Mouse (Mus musculus) embryo, embryonic 11.5 days (tissue): ENCODE results near the gene Pou6f1.
A peak's percentile ranks its signal among the peaks of the same experiment; 100 is the strongest.
"Not testable (repeated sequence)": the region's sequence is repeated elsewhere in the genome, so short reads cannot be mapped to it uniquely, and the experiment has no call there.

Experiments used
- DNase-seq: peaks from one replicate; pipeline ENCODE4 v3.0.0-alpha.2; 2012; ENCODE audit warnings: low read depth, low spot score

Gene Pou6f1

DNA sequence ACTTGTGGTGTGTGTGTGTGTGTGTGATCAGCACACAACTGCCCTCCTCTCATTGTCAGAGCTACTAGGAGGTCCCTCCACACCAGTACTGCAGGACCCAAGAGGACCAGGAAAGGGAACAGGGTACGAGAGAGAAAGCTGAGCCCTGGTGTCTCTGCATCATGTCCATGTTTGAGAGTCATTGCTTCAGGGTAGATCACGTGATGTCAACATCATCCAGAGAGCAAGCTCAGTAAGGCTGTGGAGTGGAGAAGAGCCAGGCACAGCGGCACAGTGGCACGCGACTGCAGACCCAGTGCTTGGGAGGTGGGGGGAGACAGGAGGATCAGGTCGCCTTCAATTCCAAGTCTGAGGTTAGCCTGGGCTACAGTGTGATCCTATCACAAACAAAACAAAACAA is 23.4 kb downstream of the Pou6f1 start:
- DNase-seq = no peak

DNA sequence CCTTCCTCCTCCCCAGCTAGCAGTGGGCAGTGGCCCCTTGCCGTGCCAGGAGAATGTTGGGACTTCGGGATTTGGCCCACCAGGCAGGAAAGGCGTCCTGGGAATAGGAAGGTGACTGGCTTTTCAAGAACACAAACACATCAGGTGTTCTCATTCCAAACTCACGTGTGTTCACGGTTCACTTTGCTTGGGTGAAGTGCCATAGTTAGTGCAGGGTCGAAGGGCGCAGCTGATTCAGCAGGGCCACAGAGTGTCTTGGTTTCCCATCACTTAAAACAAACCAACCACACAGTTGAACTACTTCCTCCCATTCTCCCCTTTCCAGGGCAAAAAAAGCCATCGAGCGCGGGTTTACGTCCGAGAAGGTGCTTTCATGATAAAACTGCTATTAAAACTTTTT is 24.4 kb downstream of the Pou6f1 start:
- DNase-seq = no peak

DNA sequence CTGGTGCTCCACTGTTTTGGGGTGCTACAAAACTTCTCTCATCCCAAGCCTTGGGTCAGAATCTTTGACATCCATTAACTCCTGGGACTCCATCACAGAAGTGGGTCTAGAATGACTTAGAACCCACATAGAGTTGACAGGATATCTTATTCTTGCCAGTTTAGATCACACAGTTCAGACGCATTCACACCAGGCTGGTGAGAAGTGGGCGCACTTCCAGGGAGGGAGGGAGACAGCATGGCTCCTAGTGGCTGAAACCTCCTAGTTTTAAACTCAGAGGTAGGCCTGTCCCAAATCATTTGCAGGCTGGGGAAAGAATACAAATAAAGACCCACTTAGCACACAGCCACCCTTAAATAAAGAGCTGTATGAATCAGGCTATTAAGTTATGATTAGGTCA is 25.4 kb downstream of the Pou6f1 start:
- no peak for DNase-seq

DNA sequence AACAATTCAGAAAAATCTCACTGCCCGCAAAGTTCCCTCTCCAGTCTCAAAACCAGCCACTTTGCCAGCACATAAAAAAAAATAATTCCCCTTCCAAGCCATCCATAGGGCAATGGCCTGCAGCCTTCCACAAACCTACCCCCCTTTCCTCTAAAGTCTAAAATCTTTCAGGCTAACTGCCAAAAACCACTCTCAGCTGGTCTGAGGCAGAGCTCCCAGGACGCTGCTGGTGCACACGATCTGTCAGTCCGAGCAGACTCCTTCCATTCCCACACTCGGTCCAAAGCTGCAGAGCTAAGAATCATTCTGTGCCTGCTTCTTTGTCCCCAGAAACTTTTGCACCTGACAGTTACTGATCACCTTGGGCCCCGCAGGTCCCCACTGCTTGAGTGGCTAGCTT is 25.8 kb downstream of the Pou6f1 start:
- no peak for DNase-seq

DNA sequence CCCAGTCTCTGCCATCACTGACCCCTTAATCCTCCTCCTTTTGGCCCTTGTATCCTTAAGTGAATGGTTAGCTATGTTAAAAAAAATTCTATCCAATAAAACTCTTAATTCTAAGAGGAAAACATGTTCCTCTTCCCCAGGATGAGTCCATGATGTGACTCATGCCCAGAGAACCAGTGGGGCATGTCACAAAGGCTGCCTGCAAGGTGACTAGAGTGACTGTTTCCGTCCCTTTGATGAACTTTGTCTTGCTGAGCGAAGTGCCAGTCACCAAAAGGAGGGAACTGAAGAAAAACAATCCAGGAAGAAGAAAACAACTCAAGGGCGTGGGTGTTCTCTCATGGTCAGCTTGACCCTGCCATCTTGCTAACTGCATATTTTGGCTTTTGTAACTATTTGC is 30.5 kb downstream of the Pou6f1 start:
- no peak for DNase-seq

DNA sequence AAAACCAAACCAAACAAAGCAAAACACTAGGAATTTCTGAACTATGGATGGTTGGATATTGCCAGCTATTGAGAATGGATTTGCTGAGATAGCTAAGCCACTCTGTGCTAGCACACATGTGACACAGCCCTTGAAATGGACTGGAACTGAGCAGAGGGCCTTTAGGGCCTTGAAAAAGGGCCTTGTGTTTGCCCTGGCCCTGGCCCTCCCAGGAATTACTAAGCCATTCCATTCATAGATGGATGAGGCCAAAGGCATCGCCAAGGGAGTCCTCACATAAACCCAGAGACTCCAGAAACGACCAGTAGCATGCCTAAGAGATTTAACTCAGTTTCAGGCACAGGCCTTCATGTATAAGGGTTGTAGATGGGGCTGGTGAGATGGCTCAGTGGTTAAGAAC is 33.3 kb downstream of the Pou6f1 start:
- DNase-seq = no peak

DNA sequence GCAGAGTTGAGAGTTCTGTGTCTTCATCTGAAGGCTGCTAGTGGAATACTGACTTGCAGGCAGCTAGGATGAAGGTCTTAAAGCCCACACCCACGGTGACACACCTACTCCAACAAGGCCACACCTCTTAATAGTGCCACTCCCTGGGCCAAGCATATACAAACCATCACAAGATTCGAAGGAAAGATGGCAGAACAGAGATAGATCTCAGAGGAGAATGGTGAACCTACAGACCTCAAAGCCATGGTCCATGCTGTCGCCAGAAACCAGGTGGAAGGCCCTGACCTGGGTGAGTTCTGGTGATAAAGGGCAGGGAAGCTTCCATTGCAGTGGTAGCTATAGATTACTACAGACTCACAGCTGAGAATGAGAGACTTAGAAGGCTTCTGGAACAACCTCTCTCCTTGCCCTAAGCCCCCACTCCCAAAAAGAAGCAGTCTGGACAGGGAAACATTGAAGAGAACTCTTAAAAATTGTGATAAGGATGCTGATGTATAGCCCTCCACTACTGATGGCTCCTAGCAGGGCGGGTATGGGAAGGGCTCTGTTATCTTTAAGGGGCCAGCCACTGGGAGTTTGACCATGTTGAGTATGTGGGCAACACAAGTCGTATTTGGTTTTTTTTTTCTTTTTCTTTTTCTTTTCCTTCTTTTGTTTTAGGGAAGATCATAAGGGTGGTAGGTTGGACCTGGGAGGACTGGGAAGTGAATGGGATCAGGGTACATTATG is 41.9 kb downstream of the Pou6f1 start:
- DNase-seq = no peak

DNA sequence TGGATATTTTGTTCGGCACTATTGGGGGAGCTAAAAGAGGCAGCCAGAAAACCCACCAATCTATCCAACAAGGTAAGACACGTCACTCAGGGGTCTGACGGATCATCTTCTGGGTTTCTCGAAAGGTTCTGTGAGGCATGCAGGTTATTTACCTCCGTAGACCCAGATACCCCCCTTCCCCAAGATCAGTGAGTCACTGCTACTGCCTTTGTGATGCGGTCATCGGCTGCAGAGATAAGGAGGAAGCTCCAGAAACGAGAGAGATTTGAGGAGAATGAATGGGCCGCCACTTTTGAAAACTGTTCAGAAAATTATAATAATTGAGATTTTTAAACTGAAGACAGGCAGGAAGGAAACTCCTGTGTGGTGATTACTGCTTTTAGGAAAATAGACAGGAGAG is 43.4 kb downstream of the Pou6f1 start:
- no peak for DNase-seq

DNA sequence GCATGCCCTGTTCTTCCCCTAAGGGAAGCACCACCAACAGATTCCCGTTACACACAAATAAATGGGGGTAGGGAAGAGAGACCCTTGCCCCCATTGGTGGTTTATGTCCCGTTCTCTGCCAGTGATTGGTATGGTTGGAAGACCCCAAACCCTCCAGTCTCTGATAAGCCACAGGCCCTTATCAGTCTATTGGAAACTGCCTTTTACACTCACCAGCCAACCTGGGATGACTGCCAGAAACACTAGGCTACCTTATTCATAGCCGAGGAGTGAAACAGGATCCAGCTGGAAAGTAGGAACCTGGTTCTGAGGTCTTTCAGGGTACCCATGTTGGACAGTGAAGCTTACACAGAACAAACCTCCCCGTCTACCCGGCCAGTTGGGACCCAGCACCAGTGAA is 43.8 kb downstream of the Pou6f1 start:
- no peak for DNase-seq

DNA sequence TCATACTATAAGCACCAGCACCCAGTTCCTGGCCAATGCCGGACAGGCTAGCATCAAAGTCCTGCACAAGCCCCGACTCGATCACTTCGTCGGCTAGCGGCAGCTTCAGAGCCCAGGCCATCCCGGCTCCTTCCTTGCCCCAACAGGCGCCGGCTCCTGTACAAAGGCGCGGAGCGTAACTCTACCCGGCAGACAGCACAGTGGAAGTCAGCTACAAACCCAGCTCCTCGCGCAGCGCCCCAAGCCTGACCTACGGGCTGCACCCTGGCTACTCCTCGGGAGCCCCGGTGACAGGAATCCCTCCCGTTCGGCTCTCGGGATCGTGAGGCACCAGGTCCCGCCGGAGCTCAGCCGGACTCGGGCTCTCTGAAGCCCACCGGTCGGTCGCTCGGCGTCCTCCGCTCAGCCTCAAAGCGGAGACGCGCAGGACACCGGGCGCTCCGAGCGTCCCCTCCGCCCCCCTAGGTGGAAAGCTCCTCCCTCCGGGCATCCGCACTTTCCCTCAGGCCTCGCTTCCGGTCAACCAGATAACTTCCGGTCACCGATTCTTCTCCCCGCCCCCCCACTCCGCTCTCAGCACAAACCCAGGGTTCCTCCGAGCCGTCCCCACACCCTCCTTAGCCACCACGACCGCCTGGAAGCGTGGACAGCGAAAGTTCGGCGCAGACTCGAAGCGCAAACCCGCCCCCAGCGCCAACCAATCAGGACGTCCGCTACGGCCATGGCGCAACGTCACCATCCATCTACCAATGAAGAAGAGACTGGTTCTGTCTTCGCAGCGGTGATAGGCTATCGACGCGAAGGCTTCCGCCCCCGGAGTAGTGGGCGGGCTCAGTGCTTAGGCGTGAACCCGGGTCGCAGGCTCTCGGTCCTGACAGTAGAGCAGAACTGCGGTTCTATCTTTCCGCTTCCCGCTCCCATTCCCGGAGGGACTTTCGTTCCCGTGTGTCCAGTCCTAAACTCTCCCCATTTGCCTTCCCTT is 48.2 kb downstream of the Pou6f1 start, which contains the start of gene Tfcp2:
Gene Tfcp2, minus strand, starts transcription at position 683 of the 982 bp plus-strand sequence.
- peak; percentile 96 for DNase-seq

DNA sequence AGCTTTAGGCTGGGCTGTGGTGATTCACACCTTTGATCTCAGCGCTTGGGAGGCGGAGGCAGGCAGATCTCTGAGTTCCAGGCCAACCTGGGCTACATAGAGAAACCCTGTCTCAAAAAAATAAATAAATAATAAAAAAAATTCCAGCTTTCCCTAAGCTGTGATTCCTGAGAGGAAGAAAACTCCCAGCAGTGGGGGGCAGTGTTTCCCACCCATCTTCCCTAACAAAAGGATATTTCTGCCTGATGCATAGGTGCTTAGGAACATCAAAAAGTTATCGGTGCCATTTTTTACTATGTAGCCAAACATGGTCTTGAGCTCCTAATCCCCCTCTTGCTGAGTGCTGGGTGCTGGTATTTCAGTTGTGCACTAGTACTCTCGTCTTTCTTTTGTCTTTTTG is 49.5 kb downstream of the Pou6f1 start:
- DNase-seq = no peak

DNA sequence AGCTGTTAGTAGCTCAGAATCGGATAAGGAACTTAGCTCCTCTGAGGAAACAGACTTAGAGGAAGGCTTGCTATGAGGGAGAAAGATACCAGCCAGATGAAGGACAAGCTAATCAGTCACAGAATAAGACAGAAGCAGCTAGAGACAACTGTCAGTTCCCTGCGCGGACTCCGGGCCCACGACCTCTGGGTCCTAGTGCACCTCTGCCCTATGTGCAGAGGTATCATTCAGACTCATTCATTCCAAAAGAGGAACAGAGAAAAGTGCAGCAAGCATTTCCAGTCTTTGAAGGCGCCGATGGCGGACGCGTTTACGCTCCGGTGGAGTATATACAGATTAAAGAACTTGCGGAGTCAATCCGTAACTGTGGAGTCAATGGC is 56.1 kb downstream of the Pou6f1 start:
- not testable (repeated sequence) for DNase-seq

DNA sequence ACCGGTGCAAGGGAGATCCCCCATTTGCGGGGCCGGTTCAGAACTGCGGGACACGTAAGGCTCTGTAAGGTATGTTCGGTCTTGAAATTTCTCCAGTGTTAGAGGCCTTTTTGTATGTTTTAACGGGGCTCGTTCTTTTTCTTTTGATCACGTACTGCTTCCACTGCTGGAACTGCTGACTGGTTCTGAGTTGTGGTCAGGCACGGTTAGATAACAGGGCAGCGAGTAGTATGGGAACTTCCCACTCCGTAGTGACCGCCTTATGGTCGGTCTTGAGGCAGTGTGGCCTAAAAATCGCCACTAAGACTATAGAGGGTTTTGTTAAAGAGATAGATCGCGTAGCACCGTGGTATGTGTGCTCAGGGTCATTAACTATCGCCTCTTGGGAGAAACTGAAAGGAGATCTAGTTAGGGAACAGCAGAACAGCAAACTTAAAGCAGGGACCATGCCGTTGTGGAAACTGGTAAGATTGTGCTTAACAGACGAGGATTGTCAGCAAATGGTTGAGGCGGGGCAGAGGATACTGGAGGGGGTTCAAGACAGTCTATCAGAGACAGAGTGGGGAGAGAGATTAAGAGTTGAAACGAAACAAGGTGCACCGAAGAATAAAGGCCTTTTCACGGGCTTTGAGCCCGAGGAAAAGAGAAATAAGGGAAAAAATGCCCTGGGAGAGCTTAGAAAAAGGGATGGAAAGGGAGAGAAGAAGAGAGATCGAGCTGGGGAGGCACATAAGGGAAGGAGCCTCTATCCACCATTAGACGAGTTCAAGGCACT is 56.7 kb downstream of the Pou6f1 start:
- not testable (repeated sequence) for DNase-seq

DNA sequence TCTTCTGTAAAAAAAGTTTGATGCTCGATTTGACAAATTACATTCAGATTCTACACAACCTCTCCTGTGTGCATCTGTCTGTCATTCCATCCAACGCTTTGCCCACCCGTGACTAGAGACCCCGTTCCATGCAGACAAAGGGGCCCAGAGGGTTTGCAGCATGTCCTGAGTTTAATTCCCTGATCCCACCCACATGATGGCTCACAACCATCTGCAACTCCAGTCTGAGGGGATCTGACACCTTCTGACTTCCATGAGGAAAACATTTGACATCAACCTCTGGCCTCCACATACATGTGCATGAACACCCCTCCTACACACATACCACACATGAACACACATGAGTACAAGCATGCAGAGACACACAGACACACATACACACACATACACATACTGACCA is 58.4 kb downstream of the Pou6f1 start:
- DNase-seq = no peak

DNA sequence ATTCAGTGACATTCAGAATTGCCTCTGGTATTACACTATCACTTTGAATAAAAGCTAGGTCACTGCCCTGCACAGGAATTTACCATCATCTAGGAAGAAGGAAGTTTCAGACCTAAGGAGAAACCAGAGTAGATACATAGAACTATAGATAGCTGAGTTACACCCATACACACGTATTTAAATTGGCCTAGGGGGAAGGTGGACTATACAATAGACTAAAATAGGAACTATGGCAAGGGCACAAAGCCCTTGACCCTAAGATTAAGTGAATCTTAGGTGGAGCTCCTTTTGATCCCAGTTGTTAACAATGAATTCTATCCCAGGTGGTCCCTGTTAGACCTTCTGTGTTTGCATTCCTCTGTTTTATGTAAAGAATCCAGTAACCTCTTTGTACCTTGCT is 58.8 kb downstream of the Pou6f1 start:
- DNase-seq = not testable (repeated sequence)

DNA sequence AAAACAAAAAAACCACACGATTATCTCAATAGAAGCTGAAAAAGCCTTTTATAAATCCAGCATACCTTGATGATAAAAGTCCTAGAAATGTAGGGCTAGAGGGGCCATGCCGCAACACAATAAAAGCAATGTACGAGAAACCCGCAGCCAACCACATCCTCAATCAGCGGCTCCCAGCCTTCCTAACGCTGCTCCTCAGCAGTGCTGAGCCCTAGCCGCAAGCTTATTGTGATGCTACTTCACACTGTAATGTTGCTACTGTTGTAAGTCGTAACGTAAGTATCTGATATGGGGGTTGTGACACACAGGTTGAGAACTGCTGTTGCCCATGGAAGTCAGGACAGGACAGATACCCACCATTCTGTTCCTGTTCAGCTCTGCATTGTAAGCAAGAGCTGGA is 60.4 kb downstream of the Pou6f1 start:
- DNase-seq = no peak

DNA sequence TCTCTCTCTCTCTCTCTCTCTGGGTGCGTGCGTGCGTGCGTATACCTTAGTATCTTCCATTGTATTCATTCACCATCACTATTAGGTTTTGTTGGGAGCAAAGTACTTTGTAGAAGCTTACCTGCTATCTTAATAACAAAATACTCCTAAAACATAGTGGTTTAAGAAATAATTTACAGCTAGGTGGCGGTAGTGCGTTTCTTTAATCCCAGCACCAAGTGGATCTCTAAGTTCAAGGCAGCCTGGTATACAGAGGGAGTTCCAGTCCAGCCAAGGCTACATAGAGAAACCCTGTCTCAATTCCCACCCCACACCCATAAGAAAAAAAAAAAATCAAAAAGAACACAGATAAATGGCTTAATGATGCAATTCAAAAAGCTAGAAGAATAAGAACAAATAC is 61.9 kb downstream of the Pou6f1 start:
- DNase-seq = peak; percentile 23

DNA sequence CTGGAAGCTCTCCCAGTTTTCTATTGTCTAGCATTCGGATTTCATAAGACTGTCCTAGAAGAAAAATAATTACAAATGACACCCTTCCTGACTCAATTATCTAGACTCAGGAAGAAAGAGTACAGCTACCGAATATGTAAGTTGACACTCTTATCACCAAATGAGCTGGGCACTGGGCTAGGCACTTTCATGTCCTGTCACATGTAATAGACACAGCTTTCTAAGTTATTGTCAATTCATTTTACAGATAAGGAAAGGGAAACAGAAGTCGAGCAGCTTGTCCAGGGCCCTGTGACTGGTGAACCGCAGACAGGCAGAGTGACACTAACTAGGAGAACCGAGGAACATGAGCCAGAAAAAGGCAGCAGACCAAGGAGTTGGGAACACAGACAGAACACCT is 71.9 kb downstream of the Pou6f1 start:
- no peak for DNase-seq

DNA sequence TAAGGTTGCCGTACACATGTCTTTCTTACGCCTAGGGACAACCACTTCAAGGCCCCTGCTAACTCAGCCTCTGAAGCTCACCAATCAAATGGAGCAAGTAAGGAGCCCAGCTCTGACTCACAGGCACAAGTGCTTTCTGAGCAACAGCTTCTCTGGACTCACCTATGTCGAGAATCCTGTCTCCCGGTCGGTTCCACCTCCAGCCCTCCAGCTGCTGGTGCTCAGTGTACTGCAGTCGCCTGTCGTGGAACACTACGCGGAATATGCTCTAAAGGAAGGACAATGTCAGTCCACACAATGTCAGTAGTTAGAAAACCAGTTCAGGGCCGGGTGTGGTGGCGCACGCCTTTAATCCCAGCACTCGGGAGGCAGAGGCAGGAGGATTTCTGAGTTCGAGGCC is 74.4 kb downstream of the Pou6f1 start:
- DNase-seq = no peak
